12 mouse cellular contexts compared by ENCODE assay signal in the genomic region with DNA sequence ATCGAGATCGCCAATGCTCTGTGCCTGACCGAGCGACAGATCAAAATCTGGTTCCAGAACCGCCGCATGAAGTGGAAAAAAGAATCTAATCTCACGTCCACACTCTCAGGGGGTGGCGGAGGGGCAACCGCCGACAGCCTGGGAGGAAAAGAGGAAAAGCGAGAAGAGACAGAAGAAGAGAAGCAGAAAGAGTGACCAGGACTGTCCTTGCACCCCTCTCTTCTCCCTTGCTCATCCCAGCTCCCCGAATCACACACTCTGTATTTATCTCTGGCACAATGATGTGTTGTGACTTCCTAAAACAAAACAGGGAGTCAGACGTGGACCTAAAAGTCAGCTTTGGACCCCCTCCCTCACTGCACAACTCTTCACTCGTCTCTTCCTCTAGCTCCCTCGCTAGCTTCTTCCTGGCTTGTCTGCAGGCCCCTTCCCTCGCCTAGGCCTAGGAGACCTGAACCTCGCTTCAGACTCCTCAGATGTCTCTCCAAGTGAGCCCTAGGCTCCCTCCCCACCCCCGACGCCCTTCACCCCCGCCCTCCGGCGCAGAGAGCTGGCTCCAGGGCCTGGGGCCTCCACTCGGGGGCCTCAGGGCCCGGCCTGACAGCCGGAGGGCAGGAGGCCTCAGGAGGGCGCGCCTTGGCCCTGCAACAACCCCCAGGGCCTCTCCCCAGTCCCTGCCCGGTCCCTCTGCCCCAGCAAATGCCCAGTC. TPM values are rescaled to one million over a fixed set of nuclear protein-coding genes. Genes with fewer than 3 reads are reported as not detected.
DNase-seq lines count a peak whose midpoint lies in the region; ATAC-seq lines count a peak whose summit lies in the region.
"Had no signal": no experiment of that assay in that cellular context is flagged by ENCODE, and none has a peak within 500 bp of the region (broad histone marks: within the 10 kb centered on the region; RNA-seq: fewer than 3 reads in every experiment).

No protein-coding gene starts in this region.

- peak overlapping the region; percentile 48 for H3K4me3 ChIP-seq in intestine, embryonic 16.5 days (ENCODE audit: low read length)
- peak overlapping the region; percentile 26 for H3K4me3 ChIP-seq in stomach, embryonic 14.5 days (ENCODE audit: low read depth, low read length)

- peak overlapping the region; percentile 80 for H3K27ac ChIP-seq in intestine, embryonic 16.5 days (ENCODE audit: low read length)
- peak overlapping the region; percentile 53; the same call in 1 of the 2 replicates for H3K27ac ChIP-seq in stomach, embryonic 14.5 days (ENCODE audit: low read length)

- H3K27me3 ChIP-seq in intestine, embryonic 16.5 days (replicated peaks; ENCODE audit: control insufficient read depth, insufficient read depth, low read length): peaks cover 84% of the 10 kb centered on the region
- peaks cover 46% of the 10 kb centered on the region for H3K27me3 ChIP-seq in stomach, embryonic 14.5 days (ENCODE audit: control insufficient read depth, insufficient read depth, low read length)

- DNase-seq in adrenal gland, adult 2 months: peak; percentile 70
- DNase-seq in adrenal gland, adult 8-10 months: no peak
- DNase-seq in kidney, postnatal 4 days: peak; percentile 32 to 49
- DNase-seq in kidney, postnatal 36 days: no peak
- no peak for DNase-seq in lung, postnatal 10 days
- DNase-seq in spleen, postnatal 14 days (ENCODE audit: low spot score in 2 of 2): no peak
- DNase-seq: forebrain, postnatal 0 days; kidney, adult 11 months had no signal

- no peak for ATAC-seq in intestine, embryonic 16.5 days
- ATAC-seq in stomach, embryonic 14.5 days (ENCODE audit: insufficient number of reproducible peaks, insufficient read depth, low FRiP score, low read depth): no peak
- ATAC-seq: forebrain, postnatal 0 days had no signal

- H3K36me3 ChIP-seq in intestine, embryonic 16.5 days (ENCODE audit: control insufficient read depth, insufficient read depth, low read length): no peaks in the 10 kb centered on the region
- H3K36me3 ChIP-seq in stomach, embryonic 14.5 days (ENCODE audit: control insufficient read depth, insufficient read depth, low read length): no peaks in the 10 kb centered on the region

- H3K9ac ChIP-seq in intestine, embryonic 16.5 days (ENCODE audit: low read depth, low read length): peak overlapping the region; percentile 71
- H3K9ac ChIP-seq in stomach, embryonic 14.5 days (replicated peaks; ENCODE audit: low read depth, low read length): peak overlapping the region; percentile 22
- H3K9ac ChIP-seq: forebrain, postnatal 0 days had no signal

- no peaks in the 10 kb centered on the region for H3K9me3 ChIP-seq in intestine, embryonic 16.5 days (ENCODE audit: control insufficient read depth, low read length)
- no peaks in the 10 kb centered on the region for H3K9me3 ChIP-seq in stomach, embryonic 14.5 days (ENCODE audit: control insufficient read depth, low read depth, low read length)

- H3K4me2 ChIP-seq in intestine, embryonic 16.5 days (ENCODE audit: low read depth, low read length): peak overlapping the region; percentile 46
- peak overlapping the region; percentile 38 for H3K4me2 ChIP-seq in stomach, embryonic 14.5 days (replicated peaks; ENCODE audit: low read depth, low read length)

- peaks cover 27% of the 10 kb centered on the region for H3K4me1 ChIP-seq in intestine, embryonic 16.5 days (ENCODE audit: control insufficient read depth, insufficient read depth, low read length)
- no peaks in the 10 kb centered on the region for H3K4me1 ChIP-seq in stomach, embryonic 14.5 days (ENCODE audit: control insufficient read depth, insufficient read depth, low read length)

- WGBS in intestine, embryonic 16.5 days: 7% methylated on average over 28 of the region's 28 CpGs
- 14% methylated on average over 28 of the region's 28 CpGs for WGBS in stomach, embryonic 14.5 days

RNA-seq across cellular contexts. Expression of gene Hoxc4, which starts 7.7 kb away (rescaled TPM):
- total RNA-seq in adrenal gland, adult 2 months (2021): 10 to 100 TPM in 1 of 2 experiments, 1 to 10 TPM in 1; 5.1 to 12.4 TPM
- 8.8 and 9.6 TPM in 2 replicates for polyA plus RNA-seq in adrenal gland, adult 2 months (2012; rRNA removed)
- 10 to 100 TPM in 2 of 4 experiments, 1 to 10 TPM in 2; 5.0 to 17.9 (median 10.8) TPM for total RNA-seq in adrenal gland, adult 8-10 months (2022)
- polyA plus RNA-seq in intestine, embryonic 16.5 days (2015; fragmentation: Nextera tagmentation; extraction: Ambion mirVana): 8.8 and 9.7 TPM in 2 replicates
- polyA plus RNA-seq in stomach, embryonic 14.5 days (2014; fragmentation: Nextera tagmentation; extraction: Ambion mirVana): 23.4 and 26.5 TPM in 2 replicates
- total RNA-seq: forebrain, postnatal 0 days; left cerebral cortex, postnatal 36 days had no signal
- polyA plus RNA-seq: forebrain, postnatal 0 days had no signal

RNA-seq across cellular contexts. Expression of gene Hoxc6, which starts 12.9 kb away (rescaled TPM):
- total RNA-seq in adrenal gland, adult 2 months (2021): 10 to 100 TPM; 52.2 to 60.3 TPM
- polyA plus RNA-seq in adrenal gland, adult 2 months (2012; rRNA removed): 41.6 and 58.1 TPM in 2 replicates
- 10 to 100 TPM; 52.9 to 79.0 (median 59.6) TPM for total RNA-seq in adrenal gland, adult 8-10 months (2022)
- polyA plus RNA-seq in intestine, embryonic 16.5 days (2015; fragmentation: Nextera tagmentation; extraction: Ambion mirVana): 3.2 and 4.0 TPM in 2 replicates
- polyA plus RNA-seq in stomach, embryonic 14.5 days (2014; fragmentation: Nextera tagmentation; extraction: Ambion mirVana): 4.8 and 5.5 TPM in 2 replicates
- total RNA-seq: forebrain, postnatal 0 days; left cerebral cortex, postnatal 36 days had no signal
- polyA plus RNA-seq: forebrain, postnatal 0 days had no signal

RNA-seq across cellular contexts. Expression of gene Hoxc8, which starts 20.6 kb away (rescaled TPM):
- total RNA-seq in adrenal gland, adult 2 months (2021): 10 to 100 TPM; 30.6 to 40.1 TPM
- polyA plus RNA-seq in adrenal gland, adult 2 months (2012; rRNA removed): 13.4 and 17.9 TPM in 2 replicates
- 10 to 100 TPM; 30.1 to 35.8 (median 32.2) TPM for total RNA-seq in adrenal gland, adult 8-10 months (2022)
- 4.5 and 4.9 TPM in 2 replicates for polyA plus RNA-seq in intestine, embryonic 16.5 days (2015; fragmentation: Nextera tagmentation; extraction: Ambion mirVana)
- 1.0 and 1.1 TPM in 2 replicates for polyA plus RNA-seq in stomach, embryonic 14.5 days (2014; fragmentation: Nextera tagmentation; extraction: Ambion mirVana)
- total RNA-seq: forebrain, postnatal 0 days; left cerebral cortex, postnatal 36 days had no signal
- polyA plus RNA-seq: embryonic facial prominence, embryonic 11.5 days; forebrain, postnatal 0 days had no signal

RNA-seq across cellular contexts. Expression of gene Hoxc9, which starts 34.8 kb away (rescaled TPM):
- total RNA-seq in adrenal gland, adult 2 months (2021): 1 to 10 TPM in 1 of 2 experiments, under 1 TPM in 1; 0.49 to 1.8 TPM
- polyA plus RNA-seq in adrenal gland, adult 2 months (2012; rRNA removed): 3.7 and 6.7 TPM in 2 replicates
- under 1 TPM; 0.52 to 0.99 (median 0.83) TPM for total RNA-seq in adrenal gland, adult 8-10 months (2022)
- 0.49 and 0.76 TPM in 2 replicates for polyA plus RNA-seq in intestine, embryonic 16.5 days (2015; fragmentation: Nextera tagmentation; extraction: Ambion mirVana)
- not detected in 2 replicates for polyA plus RNA-seq in stomach, embryonic 14.5 days (2014; fragmentation: Nextera tagmentation; extraction: Ambion mirVana)
- total RNA-seq: forebrain, postnatal 0 days; left cerebral cortex, postnatal 36 days had no signal
- polyA plus RNA-seq: embryonic facial prominence, embryonic 11.5 days; forebrain, postnatal 0 days had no signal

RNA-seq across cellular contexts. Expression of gene Hoxc5, which starts 43.8 kb away (rescaled TPM):
- total RNA-seq in adrenal gland, adult 2 months (2021): 10 to 100 TPM in 1 of 2 experiments, 1 to 10 TPM in 1; 6.7 to 10.3 TPM
- polyA plus RNA-seq in adrenal gland, adult 2 months (2012; rRNA removed): 7.0 and 7.5 TPM in 2 replicates
- total RNA-seq in adrenal gland, adult 8-10 months (2022): 10 to 100 TPM in 2 of 4 experiments, 1 to 10 TPM in 2; 6.4 to 16.0 (median 11.4) TPM
- polyA plus RNA-seq in intestine, embryonic 16.5 days (2015; fragmentation: Nextera tagmentation; extraction: Ambion mirVana): 6.8 and 7.2 TPM in 2 replicates
- 20.3 and 20.9 TPM in 2 replicates for polyA plus RNA-seq in stomach, embryonic 14.5 days (2014; fragmentation: Nextera tagmentation; extraction: Ambion mirVana)
- total RNA-seq: forebrain, postnatal 0 days; left cerebral cortex, postnatal 36 days had no signal
- polyA plus RNA-seq: forebrain, postnatal 0 days had no signal

Comparison
In these comparisons a context has a peak if more than half of its experiments do, and no peak if none do; other contexts are left out.
1. DNase-seq: peak in adrenal gland, adult 2 months (single experiment) and kidney, postnatal 4 days (2 of 2); none in adrenal gland, adult 8-10 months (single experiment), kidney, postnatal 36 days (0 of 2), lung, postnatal 10 days (single experiment) and spleen, postnatal 14 days (0 of 2).